Comparison of ENCODE assay signal across 24 mouse cellular contexts in the genomic region with DNA sequence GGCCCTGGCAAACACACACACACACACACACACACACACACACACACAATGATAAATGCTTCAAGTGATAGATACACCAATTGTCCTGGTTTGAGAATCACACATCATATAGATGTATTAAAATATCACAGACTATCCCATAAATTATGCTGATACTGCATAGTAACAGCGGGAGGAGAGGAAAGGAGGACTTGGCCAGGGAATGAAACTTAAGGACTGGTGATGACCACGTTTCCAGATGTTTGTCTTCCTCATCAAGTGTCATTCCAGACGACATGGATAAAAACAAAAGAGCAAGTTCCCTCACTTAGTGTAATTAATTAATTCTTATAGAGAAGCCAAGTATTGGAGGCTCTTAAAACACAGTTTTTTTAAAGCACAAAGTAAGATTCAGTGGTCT. TPM values are rescaled to one million over a fixed set of nuclear protein-coding genes. Genes with fewer than 3 reads are reported as not detected.
DNase-seq lines count a peak whose midpoint lies in the region; ATAC-seq and TF ChIP-seq lines count a peak whose summit lies in the region.
"Had no signal": no experiment of that assay in that cellular context is flagged by ENCODE, and none has a peak within 500 bp of the region (broad histone marks: within the 10 kb centered on the region; RNA-seq: fewer than 3 reads in every experiment).

No protein-coding gene starts in this region.

- H3K4me2 ChIP-seq in kidney, postnatal 0 days (ENCODE audit: low read length) = no peak overlapping the region
- H3K4me2 ChIP-seq in lung, embryonic 15.5 days = no peak overlapping the region
- H3K4me2 ChIP-seq in lung, postnatal 0 days (replicated peaks; ENCODE audit: low read depth, low read length) = no peak overlapping the region
- H3K4me2 ChIP-seq: embryonic facial prominence, embryonic 13.5 days; embryonic facial prominence, embryonic 15.5 days; forebrain, embryonic 12.5 days had no signal

- H3K4me1 ChIP-seq in kidney, postnatal 0 days (replicated peaks; ENCODE audit: insufficient read depth, low read length) = no peaks in the 10 kb centered on the region
- peaks cover 10% of the 10 kb centered on the region; the same call in 1 of the 2 replicates for H3K4me1 ChIP-seq in lung, embryonic 15.5 days
- no peaks in the 10 kb centered on the region for H3K4me1 ChIP-seq in lung, postnatal 0 days (ENCODE audit: insufficient read depth, low read depth, low read length)
- H3K4me1 ChIP-seq: embryonic facial prominence, embryonic 13.5 days; embryonic facial prominence, embryonic 15.5 days; forebrain, embryonic 10.5 days; forebrain, embryonic 12.5 days had no signal

- no peak for TF ChIP-seq CTCF in kidney, postnatal 0 days (IDR thresholded peaks at IDR 0.05; ENCODE audit: low read depth)
- no peak for TF ChIP-seq CTCF in lung, postnatal 0 days (IDR thresholded peaks at IDR 0.05)

- H3K9me3 ChIP-seq in kidney, postnatal 0 days (replicated peaks; ENCODE audit: low read length) = no peaks in the 10 kb centered on the region
- H3K9me3 ChIP-seq in lung, embryonic 15.5 days = no peaks in the 10 kb centered on the region
- H3K9me3 ChIP-seq in lung, postnatal 0 days (ENCODE audit: low read length) = no peaks in the 10 kb centered on the region
- H3K9me3 ChIP-seq: embryonic facial prominence, embryonic 13.5 days; embryonic facial prominence, embryonic 15.5 days; forebrain, embryonic 10.5 days; forebrain, embryonic 12.5 days had no signal

- H3K27ac ChIP-seq in kidney, postnatal 0 days = no peak overlapping the region
- H3K27ac ChIP-seq in lung, embryonic 15.5 days = no peak overlapping the region
- no peak overlapping the region for H3K27ac ChIP-seq in lung, postnatal 0 days (ENCODE audit: low read length)
- H3K27ac ChIP-seq: embryonic facial prominence, embryonic 13.5 days; embryonic facial prominence, embryonic 15.5 days; forebrain, embryonic 10.5 days; forebrain, embryonic 12.5 days had no signal

- no peaks in the 10 kb centered on the region for H3K27me3 ChIP-seq in kidney, postnatal 0 days (ENCODE audit: insufficient read depth, low read length)
- no peaks in the 10 kb centered on the region for H3K27me3 ChIP-seq in lung, embryonic 15.5 days
- H3K27me3 ChIP-seq in lung, postnatal 0 days (replicated peaks; ENCODE audit: insufficient read depth, low read length) = no peaks in the 10 kb centered on the region
- H3K27me3 ChIP-seq: embryonic facial prominence, embryonic 13.5 days; embryonic facial prominence, embryonic 15.5 days; forebrain, embryonic 12.5 days had no signal

- no peak for TF ChIP-seq EP300 in lung, postnatal 0 days (IDR thresholded peaks at IDR 0.05)

- ATAC-seq in kidney, postnatal 0 days (replicated peaks; ENCODE audit: low FRiP score, low read depth) = no peak
- peak; percentile 52; the same call in 1 of the 2 replicates for ATAC-seq in lung, embryonic 15.5 days (ENCODE audit: borderline replicate concordance, extremely low read depth, low FRiP score, low TSS enrichment)
- no peak; the same call in 1 of the 2 replicates for ATAC-seq in lung, postnatal 0 days
- ATAC-seq: forebrain, embryonic 14.5 days had no signal

- H3K4me3 ChIP-seq in kidney, postnatal 0 days (replicated peaks; ENCODE audit: low read depth, low read length) = no peak overlapping the region
- no peak overlapping the region for H3K4me3 ChIP-seq in lung, embryonic 15.5 days
- H3K4me3 ChIP-seq in lung, postnatal 0 days (ENCODE audit: low read depth, low read length) = no peak overlapping the region
- H3K4me3 ChIP-seq: embryonic facial prominence, embryonic 13.5 days; embryonic facial prominence, embryonic 15.5 days; erythroblast, embryonic 14.5 days; forebrain, embryonic 10.5 days; forebrain, embryonic 12.5 days had no signal

- H3K9ac ChIP-seq in kidney, postnatal 0 days (ENCODE audit: low read depth, low read length) = no peak overlapping the region
- no peak overlapping the region for H3K9ac ChIP-seq in lung, embryonic 15.5 days
- no peak overlapping the region for H3K9ac ChIP-seq in lung, postnatal 0 days (replicated peaks; ENCODE audit: low read depth)
- H3K9ac ChIP-seq: embryonic facial prominence, embryonic 13.5 days; embryonic facial prominence, embryonic 15.5 days; forebrain, embryonic 12.5 days had no signal

- WGBS in kidney, postnatal 0 days = 19% methylated on average over 3 of the region's 3 CpGs
- 31% methylated on average over 3 of the region's 3 CpGs for WGBS in lung, embryonic 15.5 days
- WGBS in lung, postnatal 0 days = 40% methylated on average over 3 of the region's 3 CpGs

- H3K36me3 ChIP-seq in kidney, postnatal 0 days (ENCODE audit: insufficient read depth, low read length) = no peaks in the 10 kb centered on the region
- no peaks in the 10 kb centered on the region for H3K36me3 ChIP-seq in lung, embryonic 15.5 days
- no peaks in the 10 kb centered on the region for H3K36me3 ChIP-seq in lung, postnatal 0 days (ENCODE audit: insufficient read depth, low read length)
- H3K36me3 ChIP-seq: embryonic facial prominence, embryonic 15.5 days; forebrain, embryonic 10.5 days; forebrain, embryonic 12.5 days had no signal

- DNase-seq in kidney, postnatal 0 days (ENCODE audit: low spot score) = peak; percentile 44
- DNase-seq in kidney, postnatal 4 days = no peak
- no peak for DNase-seq in lung, postnatal 36 days
- DNase-seq in lung, postnatal 0 days (ENCODE audit: low spot score) = peak; percentile 33
- DNase-seq in lung, postnatal 25 days (ENCODE audit: low spot score) = no peak
- DNase-seq: adrenal gland, adult 2 months; adrenal gland, postnatal 10 days; adrenal gland, postnatal 25 days; cerebellum, adult 11 months; cerebellum, adult 18-20 months; cerebellum, adult 8-10 months; cerebellum, adult 9-11 months; cerebellum, postnatal 14 days; cerebellum, postnatal 36 days; embryo, embryonic 11 days had no signal

RNA-seq across cellular contexts. Expression of a gene that starts 43.4 kb away (rescaled TPM):
- 0.58 and 0.82 TPM in 2 replicates for polyA plus RNA-seq in kidney, postnatal 0 days (2015; fragmentation: Nextera tagmentation; extraction: Ambion mirVana)
- 0.21 and 0.29 TPM in 2 replicates for polyA plus RNA-seq in lung, embryonic 15.5 days (2015; fragmentation: Nextera tagmentation; extraction: Ambion mirVana)
- 1.7 and 2.2 TPM in 2 replicates for polyA plus RNA-seq in lung, postnatal 0 days (2015; fragmentation: Nextera tagmentation; extraction: Ambion mirVana)
- polyA plus RNA-seq: adrenal gland, adult 2 months; C2C12; embryonic facial prominence, embryonic 11.5 days; embryonic facial prominence, embryonic 13.5 days; embryonic facial prominence, embryonic 15.5 days; erythroblast, embryonic 14.5 days had no signal

Comparison
In these comparisons a context has a peak if more than half of its experiments do, and no peak if none do; other contexts are left out.
1. DNase-seq: peak in kidney, postnatal 0 days (single experiment) and lung, postnatal 0 days (single experiment); none in kidney, postnatal 4 days (0 of 2), lung, postnatal 36 days (single experiment) and lung, postnatal 25 days (single experiment).